Mouse (Mus musculus) testis, adult 2 months (tissue): ENCODE measurements at regions not wholly inside any gene's neighbourhood (a gene's known extent, or its start where the extent isn't known, plus 50 kb on each side); places are given as distances from the start of the nearest gene placed in this dataset.

ENCODE experiments used
- H3K27ac ChIP-seq: fragments of 200-500 bp; 2 replicates; pipeline ENCODE4 v1.5.1; 2012; ENCODE audit warnings: low read depth, low read length; ENCODE audit not compliant: control insufficient read depth, insufficient read depth
- H3K27me3 ChIP-seq: fragments of 200-500 bp; 2 replicates; pipeline ENCODE4 v1.6.1; 2012; ENCODE audit warnings: mild to moderate bottlenecking, low read length, moderate library complexity; ENCODE audit not compliant: control insufficient read depth, insufficient read depth
- H3K36me3 ChIP-seq: fragments of 200-500 bp; 2 replicates; pipeline ENCODE4 v1.6.1; 2012; ENCODE audit warnings: mild to moderate bottlenecking, low read length; ENCODE audit not compliant: control insufficient read depth, insufficient read depth
- H3K4me1 ChIP-seq: fragments of 200-500 bp; 2 replicates; pipeline ENCODE4 v1.6.1; 2012; ENCODE audit warnings: low read length; ENCODE audit not compliant: control insufficient read depth, insufficient read depth
- H3K4me3 ChIP-seq: fragments of 200-500 bp; 2 replicates; pipeline ENCODE4 v1.5.1; 2012; ENCODE audit warnings: low read depth, mild to moderate bottlenecking, low read length, moderate library complexity, mixed read lengths; ENCODE audit not compliant: control insufficient read depth
- CTCF ChIP-seq: fragments of 200-500 bp; IDR thresholded peaks from 2 replicates; pipeline ENCODE4 v1.5.1; 2012; ENCODE audit warnings: low read depth, mild to moderate bottlenecking, inconsistent platforms, low read length, moderate library complexity; ENCODE audit not compliant: control insufficient read depth, insufficient read depth, insufficient replicate concordance
- POLR2A ChIP-seq: fragments of 200-500 bp; IDR thresholded peaks from 2 replicates; pipeline ENCODE4 v1.6.1; 2012; ENCODE audit warnings: low read depth, mild to moderate bottlenecking, inconsistent platforms, low read length, moderate library complexity; ENCODE audit not compliant: control insufficient read depth

DNA sequence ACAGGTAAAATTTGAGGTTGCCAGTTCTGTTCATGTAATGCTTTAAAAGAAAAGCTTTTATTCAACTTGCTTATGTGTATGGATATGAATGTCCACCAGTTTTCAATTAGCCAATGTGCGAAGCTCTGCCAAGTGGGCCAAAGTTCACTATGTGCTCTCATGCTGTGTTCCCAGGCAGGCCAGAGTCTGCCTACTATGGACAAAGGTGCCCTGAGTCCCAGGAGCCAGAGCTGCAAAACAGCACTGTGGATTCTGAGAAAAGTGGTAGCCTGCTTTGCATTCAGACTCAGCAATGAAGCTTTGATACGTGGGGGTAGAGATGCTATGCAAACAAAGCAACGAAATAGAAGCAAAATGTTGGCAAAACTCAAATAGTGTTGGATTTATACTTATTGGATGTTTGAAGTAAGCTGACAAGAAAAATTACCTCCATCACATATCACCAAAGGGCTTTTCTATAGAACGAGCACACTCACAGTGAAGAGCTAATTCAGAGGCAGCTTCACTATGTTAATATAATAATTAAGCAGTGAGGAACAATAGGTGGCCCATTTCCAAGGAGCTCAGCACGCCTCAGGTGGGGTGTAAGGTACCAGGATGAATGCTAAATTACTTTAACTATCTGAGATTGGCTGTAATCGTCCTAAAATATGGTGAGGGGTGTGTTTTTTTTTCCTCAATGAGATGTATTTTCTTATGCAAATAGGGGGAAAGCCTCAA is 318.2 kb upstream of the Zeb2 start:
- TF ChIP-seq CTCF (no peak), POLR2A (no peak)
- H3K4me3 ChIP-seq, result no peak overlapping the region

GRCm38 (mm10) chr2:45434789-45435188 is 317.6 kb upstream of the Zeb2 start:
- Histone ChIP-seq H3K4me1 (peaks cover 2% of the 10 kb centered on the region; the same call in 1 of the 2 replicates), H3K27ac (no peak overlapping the region), H3K36me3 (no peaks in the 10 kb centered on the region), H3K27me3 (no peaks in the 10 kb centered on the region), H3K4me3 (no peak overlapping the region)
- no peak for TF ChIP-seq POLR2A
- no peak for TF ChIP-seq CTCF

More for the DNA sequence above, 318.2 kb upstream of the Zeb2 start:
- H3K36me3 ChIP-seq, result no peaks in the 10 kb centered on the region
- no peaks in the 10 kb centered on the region for H3K27me3 ChIP-seq
- H3K27ac ChIP-seq, result no peak overlapping the region
- peaks cover 2% of the 10 kb centered on the region; the same call in 1 of the 2 replicates for H3K4me1 ChIP-seq

GRCm38 (mm10) chr2:45434169-45434568 is 317.0 kb upstream of the Zeb2 start:
- Histone ChIP-seq H3K27ac (no peak overlapping the region), H3K27me3 (no peaks in the 10 kb centered on the region), H3K4me1 (peaks cover 2% of the 10 kb centered on the region; the same call in 1 of the 2 replicates), H3K4me3 (no peak overlapping the region), H3K36me3 (no peaks in the 10 kb centered on the region)
- TF ChIP-seq CTCF (no peak), POLR2A (no peak)

DNA sequence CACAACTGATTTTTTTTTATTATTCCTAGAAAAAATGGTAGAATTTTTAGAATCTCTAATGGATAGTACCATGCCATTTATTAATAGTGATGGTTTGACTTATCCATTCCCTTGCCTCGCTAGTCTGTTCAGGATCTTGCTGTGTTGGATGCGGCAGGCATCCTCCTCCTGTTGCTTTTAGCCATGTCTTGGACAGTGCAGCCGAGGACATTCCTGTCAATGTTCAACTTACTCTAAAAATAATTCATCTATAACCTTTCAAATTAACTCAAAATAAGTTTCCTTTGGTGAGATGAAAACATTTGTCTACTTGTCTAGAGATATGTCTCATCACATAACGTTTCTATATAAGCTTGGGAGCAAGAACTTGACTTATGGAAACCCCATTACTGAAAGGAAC is 314.2 kb upstream of the Zeb2 start:
- Histone ChIP-seq H3K27me3 (no peaks in the 10 kb centered on the region), H3K4me3 (no peak overlapping the region), H3K4me1 (no peaks in the 10 kb centered on the region), H3K27ac (no peak overlapping the region), H3K36me3 (no peaks in the 10 kb centered on the region)
- TF ChIP-seq CTCF (no peak), POLR2A (no peak)

DNA sequence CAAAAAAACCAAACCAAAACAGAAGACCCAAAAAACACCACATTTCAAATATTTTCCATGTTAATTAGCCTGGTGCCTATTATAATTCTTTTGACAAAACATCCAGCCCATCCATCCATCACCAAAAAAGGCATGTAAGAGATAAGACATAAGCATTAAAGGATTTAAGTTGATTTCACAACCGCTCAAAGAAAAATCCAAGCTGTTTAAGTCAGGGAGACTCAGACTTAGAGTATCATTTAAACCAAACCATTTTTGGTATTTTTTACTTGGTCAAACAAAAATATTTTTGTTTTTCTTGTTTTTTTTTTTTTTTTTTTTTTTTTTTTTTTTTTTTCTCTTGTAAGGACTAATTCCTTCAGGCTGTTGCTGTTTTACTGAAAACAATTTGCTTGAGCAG is 304.6 kb upstream of the Zeb2 start:
- Histone ChIP-seq H3K27me3 (no peaks in the 10 kb centered on the region), H3K4me3 (no peak overlapping the region), H3K27ac (no peak overlapping the region), H3K36me3 (no peaks in the 10 kb centered on the region), H3K4me1 (no peaks in the 10 kb centered on the region)
- TF ChIP-seq POLR2A (no peak), CTCF (no peak)

DNA sequence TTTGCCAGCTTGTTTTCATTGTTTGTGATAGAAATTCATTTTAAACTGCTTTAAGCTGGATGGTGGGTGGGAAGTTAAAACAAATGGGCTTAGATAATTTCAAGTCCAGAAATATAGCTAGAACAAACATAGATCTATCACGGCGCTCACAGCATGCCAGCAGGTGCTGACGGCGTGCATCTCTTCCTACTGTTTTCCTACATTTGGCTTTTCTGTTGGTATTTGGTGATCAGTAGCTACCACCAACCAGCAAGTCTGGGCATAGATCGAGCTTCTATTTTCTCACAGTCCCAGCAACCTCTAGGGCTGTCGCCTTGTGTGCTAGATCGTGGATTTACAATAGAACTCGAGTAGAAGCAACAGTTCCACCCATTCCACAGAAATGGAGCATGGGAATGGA is 290.9 kb upstream of the Zeb2 start:
- Histone ChIP-seq H3K4me1 (peaks cover 2% of the 10 kb centered on the region; the same call in 1 of the 2 replicates), H3K27ac (no peak overlapping the region), H3K36me3 (no peaks in the 10 kb centered on the region), H3K4me3 (no peak overlapping the region), H3K27me3 (no peaks in the 10 kb centered on the region)
- no peak for TF ChIP-seq CTCF

- H3K27ac ChIP-seq, result no peak overlapping the region
- no peak overlapping the region for H3K4me3 ChIP-seq
- TF ChIP-seq POLR2A (no peak), CTCF (no peak)
- H3K27me3 ChIP-seq, result no peaks in the 10 kb centered on the region
- H3K36me3 ChIP-seq, result no peaks in the 10 kb centered on the region
- no peaks in the 10 kb centered on the region for H3K4me1 ChIP-seq
Measured at GRCm38 (mm10) chr2:45389902-45390492, 272.8 kb upstream of the Zeb2 start.
